Mouse (Mus musculus) MEL (cell line): ENCODE measurements at regions not wholly inside any gene's neighbourhood (a gene's known extent, or its start where the extent isn't known, plus 50 kb on each side); places are given as distances from the start of the nearest gene placed in this dataset.

Experiments used
- DNase-seq: peaks from one replicate; pipeline ENCODE4 v3.0.0; 2011; ENCODE audit warnings: low read depth, low spot score
- H3K27ac ChIP-seq: 2 replicates; pipeline ENCODE4 v1.5.1; 2012; ENCODE audit warnings: low read depth, mild to moderate bottlenecking, control low read depth, low read length, moderate library complexity; ENCODE audit not compliant: control insufficient read depth
- H3K27me3 ChIP-seq, 2 experiments: fragments of 150-350 bp in 1 of 2; sonication (generic) in 1 of 2; 2 replicates each; pipeline ENCODE4 v1.6.1; 2012; ENCODE audit warnings: low read length in 2 of 2, mild to moderate bottlenecking in 2 of 2, improper control_type of control experiment in 1 of 2, moderate library complexity in 1 of 2; ENCODE audit not compliant: insufficient read depth in 2 of 2, control insufficient read depth in 1 of 2
- H3K36me3 ChIP-seq, 2 experiments: 2 replicates each; pipeline ENCODE4 v1.6.1; 2012 to 2014; ENCODE audit warnings: low read length in 2 of 2, improper control_type of control experiment in 1 of 2, inconsistent platforms in 1 of 2, mild to moderate bottlenecking in 1 of 2; ENCODE audit not compliant: insufficient read depth in 2 of 2, control insufficient read depth in 1 of 2
- H3K4me1 ChIP-seq, 2 experiments: fragments of 150-350 bp in 1 of 2; sonication (generic) in 1 of 2; 2 replicates each; pipeline ENCODE4 v1.6.1; 2012; ENCODE audit warnings: low read length in 2 of 2, improper control_type of control experiment in 1 of 2, mild to moderate bottlenecking in 1 of 2; ENCODE audit not compliant: insufficient read depth in 2 of 2, control insufficient read depth in 1 of 2
- H3K4me3 ChIP-seq, 2 experiments: fragments of 150-350 bp in 1 of 2; sonication (generic) in 1 of 2; 2 replicates each; pipeline ENCODE4 v1.5.1; 2012; ENCODE audit warnings: low read depth in 2 of 2, low read length in 2 of 2, mild to moderate bottlenecking in 2 of 2, moderate library complexity in 2 of 2, control low read depth in 1 of 2, improper control_type of control experiment in 1 of 2; ENCODE audit not compliant: control insufficient read depth in 1 of 2, insufficient read depth in 1 of 2
- H3K79me2 ChIP-seq: 2 replicates; pipeline ENCODE4 v1.6.1; 2012; ENCODE audit warnings: mild to moderate bottlenecking, low read length, moderate library complexity; ENCODE audit not compliant: control insufficient read depth, poor library complexity, insufficient read depth
- H3K9ac ChIP-seq: 2 replicates; pipeline ENCODE4 v1.6.1; 2012; ENCODE audit warnings: low read depth, mild to moderate bottlenecking, control low read depth, low read length, moderate library complexity; ENCODE audit not compliant: control insufficient read depth, poor library complexity, severe bottlenecking
- H3K9me3 ChIP-seq: fragments of 150-350 bp; sonication (generic); replicated peaks from 2 replicates; pipeline ENCODE4 v1.6.1; 2012; ENCODE audit warnings: mild to moderate bottlenecking, low read length, improper control_type of control experiment, moderate library complexity; ENCODE audit not compliant: insufficient read depth
- CHD1 ChIP-seq: IDR thresholded peaks from 2 replicates; pipeline ENCODE4 v1.6.1; 2012; ENCODE audit warnings: low read depth, mild to moderate bottlenecking, inconsistent platforms, low read length, improper control_type of control experiment
- CHD2 ChIP-seq: IDR thresholded peaks from 2 replicates; pipeline ENCODE4 v1.6.1; 2011; ENCODE audit warnings: low read length, improper control_type of control experiment
- E2F4 ChIP-seq: IDR thresholded peaks from 2 replicates; pipeline ENCODE4 v1.6.1; 2011; ENCODE audit warnings: low read depth, low read length, improper control_type of control experiment, borderline replicate concordance
- ELF1 ChIP-seq: IDR thresholded peaks from 2 replicates; pipeline ENCODE4 v1.6.1; 2014; ENCODE audit warnings: low read depth, mild to moderate bottlenecking, inconsistent platforms, low read length, improper control_type of control experiment, moderate library complexity
- EP300 ChIP-seq, 2 experiments: IDR thresholded peaks; 2 replicates each; pipeline ENCODE4 v1.6.1; 2011; ENCODE audit warnings: improper control_type of control experiment in 2 of 2, low read length in 2 of 2, low read depth in 1 of 2, mild to moderate bottlenecking in 1 of 2
- ETS1 ChIP-seq: IDR thresholded peaks from 2 replicates; pipeline ENCODE4 v1.6.1; 2012; ENCODE audit warnings: low read depth, mild to moderate bottlenecking, inconsistent platforms, low read length, improper control_type of control experiment, moderate library complexity
- GATA1 ChIP-seq: IDR thresholded peaks from 2 replicates; pipeline ENCODE4 v1.6.1; 2011; ENCODE audit warnings: low read depth, low read length, improper control_type of control experiment
- HCFC1 ChIP-seq: IDR thresholded peaks from 2 replicates; pipeline ENCODE4 v1.6.1; 2012; ENCODE audit warnings: low read depth, mild to moderate bottlenecking, inconsistent platforms, low read length, improper control_type of control experiment, moderate library complexity
- MAFK ChIP-seq: IDR thresholded peaks from 2 replicates; pipeline ENCODE4 v1.6.1; 2011; ENCODE audit warnings: low read depth, mild to moderate bottlenecking, low read length, improper control_type of control experiment, borderline replicate concordance
- MAX ChIP-seq: IDR thresholded peaks from 2 replicates; pipeline ENCODE4 v1.6.1; 2011; ENCODE audit warnings: low read length, improper control_type of control experiment
- MEF2A ChIP-seq: IDR thresholded peaks from 2 replicates; pipeline ENCODE4 v1.6.1; 2014; ENCODE audit warnings: low read depth, mild to moderate bottlenecking, inconsistent platforms, low read length, improper control_type of control experiment; ENCODE audit not compliant: poor library complexity, insufficient replicate concordance, severe bottlenecking; ENCODE audit errors: extremely low read depth
- MXI1 ChIP-seq: IDR thresholded peaks from 2 replicates; pipeline ENCODE4 v1.6.1; 2011; ENCODE audit warnings: mild to moderate bottlenecking, low read depth, low read length, improper control_type of control experiment
- MYB ChIP-seq: IDR thresholded peaks from 2 replicates; pipeline ENCODE4 v1.6.1; 2011; ENCODE audit warnings: mild to moderate bottlenecking, low read depth, low read length, improper control_type of control experiment
- NELFE ChIP-seq: IDR thresholded peaks from 2 replicates; pipeline ENCODE4 v1.6.1; 2011; ENCODE audit warnings: low read depth, low read length, improper control_type of control experiment
- POLR2A ChIP-seq, 2 experiments: IDR thresholded peaks; 2 replicates each; pipeline ENCODE4 v1.6.1; 2011 to 2012; ENCODE audit warnings: low read length in 2 of 2, mild to moderate bottlenecking in 2 of 2, control low read depth in 1 of 2, improper control_type of control experiment in 1 of 2, low read depth in 1 of 2, moderate library complexity in 1 of 2; ENCODE audit not compliant: control insufficient read depth in 1 of 2, insufficient read depth in 1 of 2, poor library complexity in 1 of 2
- POLR2AphosphoS2 ChIP-seq: IDR thresholded peaks from 2 replicates; pipeline ENCODE4 v1.6.1; 2011; ENCODE audit warnings: low read length, improper control_type of control experiment
- RAD21 ChIP-seq: IDR thresholded peaks from 2 replicates; pipeline ENCODE4 v1.6.1; 2011; ENCODE audit warnings: mild to moderate bottlenecking, low read depth, low read length, improper control_type of control experiment
- SIN3A ChIP-seq: IDR thresholded peaks from 2 replicates; pipeline ENCODE4 v1.6.1; 2012; ENCODE audit warnings: low read length, improper control_type of control experiment, inconsistent platforms
- SMC3 ChIP-seq: IDR thresholded peaks from 2 replicates; pipeline ENCODE4 v1.6.1; 2011; ENCODE audit warnings: low read depth, low read length, improper control_type of control experiment
- TAL1 ChIP-seq: IDR thresholded peaks from 2 replicates; pipeline ENCODE4 v1.6.1; 2012; ENCODE audit warnings: mild to moderate bottlenecking, inconsistent platforms, low read length, moderate library complexity, mixed read lengths
- TBP ChIP-seq: IDR thresholded peaks from 2 replicates; pipeline ENCODE4 v1.8.0; 2011; ENCODE audit warnings: low read depth, low read length, improper control_type of control experiment
- TCF12 ChIP-seq: IDR thresholded peaks from 2 replicates; pipeline ENCODE4 v1.6.1; 2014; ENCODE audit warnings: low read depth, mild to moderate bottlenecking, inconsistent platforms, low read length, improper control_type of control experiment, moderate library complexity
- UBTF ChIP-seq: IDR thresholded peaks from 2 replicates; pipeline ENCODE4 v1.6.1; 2012; ENCODE audit warnings: low read depth, mild to moderate bottlenecking, inconsistent platforms, low read length, improper control_type of control experiment, moderate library complexity, borderline replicate concordance; ENCODE audit not compliant: insufficient read depth
- USF1 ChIP-seq: IDR thresholded peaks from 2 replicates; pipeline ENCODE4 v1.6.1; 2014; ENCODE audit warnings: low read depth, mild to moderate bottlenecking, inconsistent platforms, low read length, improper control_type of control experiment, moderate library complexity
- ZMIZ1 ChIP-seq: IDR thresholded peaks from 2 replicates; pipeline ENCODE4 v1.6.1; 2012; ENCODE audit warnings: low read depth, mild to moderate bottlenecking, inconsistent platforms, low read length, improper control_type of control experiment, moderate library complexity
- ZNF384 ChIP-seq: IDR thresholded peaks from 2 replicates; pipeline ENCODE4 v1.6.1; 2012; ENCODE audit warnings: low read depth, mild to moderate bottlenecking, inconsistent platforms, low read length, improper control_type of control experiment

- TF ChIP-seq POLR2AphosphoS2 (no peak), EP300 (IDR thresholded peaks at IDR 0.05; ENCODE audit: low read depth in 1 of 2, low read length in 2 of 2) (no peak), CHD1 (no peak), TBP (no peak), MAFK (no peak), SMC3 (no peak), MAX (no peak), NELFE (no peak), RAD21 (no peak), POLR2A (IDR thresholded peaks at IDR 0.05; ENCODE audit: control insufficient read depth in 1 of 2, insufficient read depth in 1 of 2, low read depth in 1 of 2, low read length in 2 of 2, poor library complexity in 1 of 2) (no peak), MEF2A (no peak), CHD2 (no peak), ELF1 (no peak), ETS1 (no peak), SIN3A (no peak), ZNF384 (no peak), TCF12 (no peak), GATA1 (no peak)
- DNase-seq, result no peak
- Histone ChIP-seq H3K4me1 (no peaks in the 10 kb centered on the region), H3K27ac (no peak overlapping the region), H3K27me3 (no peaks in the 10 kb centered on the region), H3K79me2 (no peaks in the 10 kb centered on the region), H3K9ac (no peak overlapping the region), H3K9me3 (no peaks in the 10 kb centered on the region), H3K36me3 (no peaks in the 10 kb centered on the region), H3K4me3 (no peak overlapping the region)
Measured at GRCm38 (mm10) chr16:7931676-7932075, 493.3 kb downstream of the Tmem114 start.

DNA sequence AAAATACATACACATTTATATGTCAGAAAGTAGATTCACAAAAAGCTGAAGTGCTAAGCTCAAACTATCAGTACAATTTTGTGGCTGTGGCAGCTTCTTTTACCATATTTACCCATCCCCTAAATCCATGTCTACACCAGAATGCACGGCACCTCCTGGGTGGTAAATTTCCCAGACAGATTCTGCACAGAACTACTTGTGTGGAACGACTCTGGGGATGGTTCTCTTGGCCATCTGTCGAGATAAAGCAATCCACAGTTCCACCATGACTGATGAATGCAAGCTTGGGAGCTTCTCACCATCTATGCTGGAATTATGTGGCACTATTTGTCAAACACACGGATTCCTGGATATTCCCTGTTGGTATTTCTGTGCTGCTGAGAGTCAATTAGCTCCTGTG is 495.8 kb downstream of the Tmem114 start:
- Histone ChIP-seq H3K27ac (no peak overlapping the region), H3K9me3 (no peaks in the 10 kb centered on the region), H3K27me3 (no peaks in the 10 kb centered on the region)

More for the DNA sequence above, 495.8 kb downstream of the Tmem114 start:
- Histone ChIP-seq H3K36me3 (no peaks in the 10 kb centered on the region), H3K9ac (no peak overlapping the region), H3K4me1 (no peaks in the 10 kb centered on the region), H3K4me3 (no peak overlapping the region), H3K79me2 (no peaks in the 10 kb centered on the region)
- TF ChIP-seq SIN3A (no peak), E2F4 (no peak), CHD1 (no peak), ELF1 (no peak), HCFC1 (no peak), GATA1 (no peak), USF1 (no peak), POLR2AphosphoS2 (no peak), UBTF (no peak), TBP (no peak), TAL1 (no peak), ZMIZ1 (no peak), MAFK (no peak), MYB (no peak), RAD21 (no peak), MXI1 (no peak)
- DNase-seq, result no peak
